Mouse (Mus musculus) bone marrow macrophage, adult 2 months (primary cell): ENCODE measurements around the gene Htr7.

Source experiments
- CTCF ChIP-seq: IDR thresholded peaks from 2 replicates; pipeline ENCODE4 v1.5.1; 2012; ENCODE audit warnings: low read depth, mild to moderate bottlenecking, low read length, moderate library complexity
- POLR2A ChIP-seq: IDR thresholded peaks from 2 replicates; pipeline ENCODE4 v1.6.1; 2012; ENCODE audit warnings: mild to moderate bottlenecking, low read depth, low read length, borderline replicate concordance

- TF ChIP-seq POLR2A (no peak), CTCF (no peak)
Measured at GRCm38 (mm10) chr19:35924418-35924817, 132.9 kb downstream of the Htr7 start.
